ENCODE assay signal across 13 mouse cellular contexts in genomic region chr15:40388806-40389205, GRCm38 (mm10).
"Had no signal": no experiment of that assay in that cellular context is flagged by ENCODE, and none has a peak within 500 bp of the region (broad histone marks: within the 10 kb centered on the region; RNA-seq: fewer than 3 reads in every experiment).

No protein-coding gene starts in this region.

- ATAC-seq: midbrain, embryonic 16.5 days had no signal

- DNase-seq: lung, embryonic 14.5 days; lung, postnatal 10 days; lung, postnatal 4 days; midbrain, embryonic 14.5 days; retina, postnatal 1 day; right cerebral cortex, adult 18-20 months; right cerebral cortex, postnatal 25 days; right cerebral cortex, postnatal 4 days; spleen, adult 18-20 months; thymus, adult 2 months; thymus, postnatal 25 days; thymus, postnatal 4 days had no signal
